Mouse (Mus musculus) myocyte (in vitro differentiated cells): ENCODE data around the gene 9430015G10Rik.

ENCODE experiments used
- CEBPB ChIP-seq: IDR thresholded peaks from 2 replicates; pipeline ENCODE4 v1.6.1; 2011; ENCODE audit warnings: mild to moderate bottlenecking, moderate library complexity; ENCODE audit not compliant: poor library complexity, insufficient read depth, severe bottlenecking
- MAX ChIP-seq: IDR thresholded peaks from one replicate; pipeline ENCODE4 v1.6.1; 2011; ENCODE audit warnings: low read depth, mild to moderate bottlenecking, control low read depth
- POLR2A ChIP-seq: IDR thresholded peaks from one replicate; pipeline ENCODE4 v1.6.1; 2011; ENCODE audit warnings: low read depth, mild to moderate bottlenecking, control low read depth, moderate library complexity; ENCODE audit not compliant: insufficient read length
- POLR2AphosphoS2 ChIP-seq: IDR thresholded peaks from one replicate; pipeline ENCODE4 v1.6.1; 2011; ENCODE audit warnings: low read depth, control low read depth; ENCODE audit not compliant: insufficient read length
- TCF3 ChIP-seq: IDR thresholded peaks from one replicate; pipeline ENCODE4 v1.6.1; 2011; ENCODE audit warnings: low read depth, control low read depth; ENCODE audit not compliant: insufficient read length
- USF1 ChIP-seq: IDR thresholded peaks from one replicate; pipeline ENCODE4 v1.6.1; 2011; ENCODE audit warnings: low read depth, mild to moderate bottlenecking, control low read depth, moderate library complexity

GRCm38 (mm10) chr4:156096191-156096590, 13.6 kb upstream of the 9430015G10Rik start:
- TF ChIP-seq USF1: no peak
- TF ChIP-seq POLR2AphosphoS2: no peak
- TF ChIP-seq CEBPB: no peak
- TF ChIP-seq POLR2A: no peak
- no peak for TF ChIP-seq MAX
- no peak for TF ChIP-seq TCF3
